Mouse (Mus musculus) midbrain, embryonic 11.5 days (tissue): ENCODE measurements around the gene Bri3bp. TPM values are rescaled to one million over a fixed set of nuclear protein-coding genes. Genes with fewer than 3 reads are reported as not detected.
A peak's percentile ranks its signal among the peaks of the same experiment; 100 is the strongest.
"Not testable (repeated sequence)": the region's sequence is repeated elsewhere in the genome, so short reads cannot be mapped to it uniquely, and the experiment has no call there.

ENCODE experiments used
- ATAC-seq: fragments of 200-750 bp; cut with Nextera tagmentation; 2 replicates; pipeline ENCODE4 v1.8.0; 2017; ENCODE audit warnings: moderate TSS enrichment, moderate library complexity; ENCODE audit not compliant: low FRiP score
- DNase-seq: peaks from one replicate; pipeline ENCODE4 v3.0.0; 2015; ENCODE audit warnings: low spot score; ENCODE audit errors: missing footprints
- H3K27ac ChIP-seq: fragments of 300-500 bp; sonication (generic); 2 replicates; pipeline ENCODE4 v1.5.1; 2014; ENCODE audit warnings: low read depth, low read length
- H3K27me3 ChIP-seq: fragments of 300-500 bp; sonication (generic); 2 replicates; pipeline ENCODE4 v1.6.1; 2014; ENCODE audit warnings: mild to moderate bottlenecking, low read length, moderate library complexity, mixed read lengths; ENCODE audit not compliant: control insufficient read depth, insufficient read depth
- H3K36me3 ChIP-seq: fragments of 300-500 bp; sonication (generic); 2 replicates; pipeline ENCODE4 v1.6.1; 2014; ENCODE audit warnings: mild to moderate bottlenecking, low read length, moderate library complexity, mixed read lengths; ENCODE audit not compliant: control insufficient read depth, insufficient read depth
- H3K4me1 ChIP-seq: fragments of 300-500 bp; sonication (generic); 2 replicates; pipeline ENCODE4 v1.6.1; 2014; ENCODE audit warnings: low read length; ENCODE audit not compliant: control insufficient read depth, insufficient read depth
- H3K4me2 ChIP-seq: fragments of 300-500 bp; sonication (generic); 2 replicates; pipeline ENCODE4 v1.6.1; 2014; ENCODE audit warnings: mild to moderate bottlenecking, moderate library complexity
- H3K4me3 ChIP-seq: fragments of 300-500 bp; sonication (generic); 2 replicates; pipeline ENCODE4 v1.5.1; 2014; ENCODE audit warnings: low read depth, low read length
- H3K9ac ChIP-seq: fragments of 300-500 bp; sonication (generic); 2 replicates; pipeline ENCODE4 v1.6.1; 2014; ENCODE audit warnings: low read length
- H3K9me3 ChIP-seq: fragments of 300-500 bp; sonication (generic); 2 replicates; pipeline ENCODE4 v1.6.1; 2016; ENCODE audit warnings: low read length; ENCODE audit not compliant: control insufficient read depth
- WGBS: fragments of 180-500 bp; shearing (Covaris S2); extraction: QIAGEN DNeasy Blood & Tissue Kit; methylation state at CpG from one replicate; pipeline ENCODE4 v1.1.7; 2014; 5-methylcytosine and 5-hydroxymethylcytosine counted together
- polyA plus RNA-seq: library from polyadenylated mRNA; unstranded; fragments of >200 nt; fragmentation: Nextera tagmentation; extraction: Ambion mirVana; gene quantifications from 2 replicates; pipeline ENCODE4 v1.2.1, GENCODE M21; 2014

Bri3bp gene
- polyA plus RNA-seq = 28.4 and 29.4 TPM in 2 replicates

GRCm38 (mm10) chr5:125441234-125442114, at the start of gene Bri3bp:
Bri3bp (plus strand) TSS chr5:125441568.
- DNase-seq (peak; percentile 98), ATAC-seq (peak; percentile 94)
- peak within 1 kb of the TSS; percentile 59 for H3K4me3 ChIP-seq
- H3K4me1 ChIP-seq = peaks cover 12% of the 10 kb centered on the region
- peak within 1 kb of the TSS; percentile 17; the same call in 1 of the 2 replicates for H3K27ac ChIP-seq
- H3K27me3 ChIP-seq = no peaks in the 10 kb centered on the region
- no peaks in the 10 kb centered on the region for H3K36me3 ChIP-seq
- under 1% methylated on average over 90 of the region's 97 CpGs for WGBS
- H3K9me3 ChIP-seq = no peaks in the 10 kb centered on the region
- peak within 1 kb of the TSS; percentile 69 for H3K9ac ChIP-seq
- H3K4me2 ChIP-seq = peak within 1 kb of the TSS; percentile 78

DNA sequence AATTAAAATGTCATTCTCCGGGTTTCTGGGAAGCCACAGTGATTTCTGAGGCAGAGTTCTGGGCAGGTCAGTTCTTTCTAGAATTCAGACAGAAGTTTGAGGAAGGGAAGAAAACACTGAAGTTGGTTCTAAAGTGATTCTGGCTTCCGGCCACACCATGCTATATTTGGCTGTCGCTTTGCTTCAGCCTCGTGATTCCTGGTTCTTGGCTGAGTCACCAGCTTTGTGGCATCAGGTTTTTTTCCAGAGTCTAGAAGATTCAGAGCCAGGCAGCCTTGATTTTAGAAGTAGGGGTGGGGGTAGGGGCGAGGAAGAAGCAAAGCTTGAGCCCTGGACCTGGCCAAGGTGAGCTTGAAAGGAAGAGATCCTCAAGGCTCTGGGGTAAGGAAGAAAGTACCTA, 49.8 kb upstream of the Bri3bp start:
- Histone ChIP-seq H3K9ac (no peak overlapping the region), H3K36me3 (no peaks in the 10 kb centered on the region), H3K4me1 (peaks cover 37% of the 10 kb centered on the region), H3K4me2 (no peak overlapping the region), H3K4me3 (no peak overlapping the region), H3K9me3 (no peaks in the 10 kb centered on the region), H3K27me3 (no peaks in the 10 kb centered on the region), H3K27ac (no peak overlapping the region)
- ATAC-seq = no peak
- no peak for DNase-seq
- WGBS = 92% methylated on average over 5 of the region's 5 CpGs

GRCm38 (mm10) chr5:125392176-125392575, 49.2 kb upstream of the Bri3bp start:
- DNase-seq, H3K27me3 ChIP-seq, H3K4me2 ChIP-seq, H3K36me3 ChIP-seq, H3K9me3 ChIP-seq, ATAC-seq, H3K4me3 ChIP-seq, H3K9ac ChIP-seq: not testable (repeated sequence)
- Histone ChIP-seq H3K27ac (peak overlapping the region; percentile 99), H3K4me1 (peaks cover 37% of the 10 kb centered on the region)
- 93% methylated on average over 4 of the region's 4 CpGs for WGBS

DNA sequence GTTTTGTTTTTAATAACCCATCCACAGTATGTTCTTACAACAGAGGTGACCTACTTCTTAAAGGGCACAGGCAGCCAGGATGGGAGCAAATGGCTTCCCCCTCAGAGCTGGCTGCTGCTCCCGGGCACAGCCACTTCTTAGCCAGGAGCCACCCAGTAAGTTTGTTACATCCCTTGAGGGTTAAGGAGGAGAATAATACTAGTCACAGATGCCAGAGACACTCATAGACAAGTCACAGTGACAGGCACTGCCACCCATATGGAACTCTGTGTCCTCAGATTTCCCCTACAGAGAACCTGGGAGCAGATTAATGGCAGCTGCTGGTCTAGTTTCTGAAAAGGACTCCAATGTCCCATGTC, 48.8 kb upstream of the Bri3bp start:
- no peak overlapping the region for H3K4me3 ChIP-seq
- H3K27ac ChIP-seq = peak overlapping the region; percentile 99
- H3K4me2 ChIP-seq = peak overlapping the region; percentile 44; the same call in 1 of the 2 replicates
- peaks cover 37% of the 10 kb centered on the region for H3K4me1 ChIP-seq
- ATAC-seq (no peak; the same call in none of the 2 replicates), DNase-seq (no peak)
- 22% methylated on average over 1 of the region's 1 CpGs for WGBS
- no peaks in the 10 kb centered on the region for H3K36me3 ChIP-seq
- no peaks in the 10 kb centered on the region for H3K9me3 ChIP-seq
- peak overlapping the region; percentile 50; the same call in 1 of the 2 replicates for H3K9ac ChIP-seq
- H3K27me3 ChIP-seq = no peaks in the 10 kb centered on the region

DNA sequence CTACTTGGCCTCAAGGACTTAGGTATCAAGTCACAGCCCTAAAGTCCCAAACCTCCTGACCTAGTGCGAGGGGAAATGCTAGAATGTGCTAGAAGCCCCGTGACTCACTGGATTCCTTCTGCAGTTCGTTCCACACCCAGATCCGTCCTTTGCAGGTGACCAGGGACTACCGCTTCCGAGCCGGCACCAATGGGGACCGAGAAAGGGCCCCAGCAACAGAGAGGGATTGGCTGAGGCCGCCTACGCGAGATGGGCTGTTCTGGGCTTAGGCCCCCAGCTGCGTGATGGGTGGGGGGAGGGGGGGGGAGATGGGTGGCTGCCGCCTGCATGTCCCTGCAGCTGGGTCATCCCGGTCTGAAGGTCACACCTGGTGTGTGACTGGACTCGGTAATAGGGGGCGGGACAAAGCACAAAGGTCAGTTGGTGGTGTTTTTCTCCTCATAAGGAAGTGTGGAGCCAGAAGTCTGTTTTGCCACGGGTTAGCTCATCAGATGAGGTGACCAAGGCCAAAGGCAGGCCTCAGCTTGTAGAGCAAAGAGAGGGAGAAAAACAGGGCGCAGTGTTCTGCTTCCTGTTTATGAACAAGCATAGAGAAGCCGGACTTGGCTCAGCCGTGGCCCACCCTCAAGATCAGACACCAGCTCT, 48.3 kb upstream of the Bri3bp start:
- peak overlapping the region; percentile 99 for H3K27ac ChIP-seq
- peak overlapping the region; percentile 67 for H3K9ac ChIP-seq
- H3K9me3 ChIP-seq = no peaks in the 10 kb centered on the region
- no peaks in the 10 kb centered on the region for H3K27me3 ChIP-seq
- peak overlapping the region; percentile 44 for H3K4me2 ChIP-seq
- peak; percentile 99 for DNase-seq
- 1% methylated on average over 20 of the region's 20 CpGs for WGBS
- ATAC-seq = peak; percentile 85
- peaks cover 36% of the 10 kb centered on the region for H3K4me1 ChIP-seq
- peak overlapping the region; percentile 21 for H3K4me3 ChIP-seq
- no peaks in the 10 kb centered on the region for H3K36me3 ChIP-seq

GRCm38 (mm10) chr5:125393622-125394603, 47.5 kb upstream of the Bri3bp start:
- 7% methylated on average over 25 of the region's 25 CpGs for WGBS

DNA sequence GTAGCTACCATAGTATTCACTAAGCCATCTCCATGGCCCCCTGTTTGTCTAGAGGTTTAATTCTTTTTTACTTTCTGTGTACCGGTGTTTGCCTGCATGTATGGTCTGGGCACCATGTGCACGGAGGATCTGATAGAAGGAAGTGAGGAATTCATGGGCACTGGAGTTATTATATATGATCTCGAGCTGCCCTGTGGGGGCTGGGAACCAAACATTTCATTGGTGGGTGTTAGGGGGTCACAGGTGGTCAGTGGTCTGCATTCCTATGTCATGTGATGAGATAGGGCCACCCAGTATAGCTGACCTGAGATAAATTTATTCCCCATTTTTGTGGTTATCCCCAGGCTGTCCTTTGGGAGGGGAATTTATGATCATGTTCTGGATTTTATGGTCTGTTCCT, 46.4 kb upstream of the Bri3bp start:
- peak; percentile 84 for DNase-seq

More at GRCm38 (mm10) chr5:125393622-125394603, 47.5 kb upstream of the Bri3bp start:
- Histone ChIP-seq H3K9ac (peak overlapping the region; percentile 67), H3K36me3 (no peaks in the 10 kb centered on the region), H3K4me2 (peak overlapping the region; percentile 44), H3K9me3 (no peaks in the 10 kb centered on the region), H3K4me1 (peaks cover 30% of the 10 kb centered on the region), H3K27ac (peak overlapping the region; percentile 99), H3K4me3 (peak overlapping the region; percentile 21), H3K27me3 (no peaks in the 10 kb centered on the region)
- DNase-seq (peak; percentile 99), ATAC-seq (peak; percentile 81)

DNA sequence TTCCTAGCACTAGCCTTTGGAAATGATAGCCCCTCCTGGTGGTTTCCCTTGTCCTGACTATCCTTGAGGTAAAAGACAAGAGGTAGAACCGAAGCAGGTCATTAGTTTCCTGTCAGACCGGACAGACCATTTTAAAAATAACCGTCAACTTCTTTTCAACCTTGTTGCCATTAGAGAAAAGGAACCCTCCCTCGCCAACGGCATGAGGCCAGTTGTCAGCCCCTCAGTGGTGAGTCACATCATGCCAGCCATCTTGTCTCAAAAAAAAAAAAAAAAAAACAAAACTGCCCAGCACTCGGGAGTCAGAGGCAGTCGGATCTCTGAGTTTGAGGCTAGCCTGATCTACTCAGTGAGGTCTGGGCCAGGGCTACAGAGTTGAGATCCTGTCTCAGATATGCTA, 40.5 kb upstream of the Bri3bp start:
- H3K9ac ChIP-seq = no peak overlapping the region
- ATAC-seq (no peak), DNase-seq (no peak)
- H3K4me3 ChIP-seq = no peak overlapping the region
- no peak overlapping the region for H3K4me2 ChIP-seq
- H3K36me3 ChIP-seq = no peaks in the 10 kb centered on the region
- H3K4me1 ChIP-seq = peaks cover 2% of the 10 kb centered on the region; the same call in 1 of the 2 replicates
- H3K9me3 ChIP-seq = no peaks in the 10 kb centered on the region
- WGBS = 64% methylated on average over 7 of the region's 7 CpGs
- H3K27me3 ChIP-seq = peaks cover 3% of the 10 kb centered on the region; the same call in 1 of the 2 replicates
- no peak overlapping the region for H3K27ac ChIP-seq

More for the DNA sequence above, 46.4 kb upstream of the Bri3bp start:
- H3K9ac ChIP-seq = no peak overlapping the region; the same call in 1 of the 2 replicates
- H3K27me3 ChIP-seq = no peaks in the 10 kb centered on the region
- H3K4me3 ChIP-seq = no peak overlapping the region
- ATAC-seq = no peak
- no peaks in the 10 kb centered on the region for H3K36me3 ChIP-seq
- H3K9me3 ChIP-seq = no peaks in the 10 kb centered on the region
- H3K4me1 ChIP-seq = peaks cover 29% of the 10 kb centered on the region
- 46% methylated on average over 3 of the region's 3 CpGs for WGBS
- H3K4me2 ChIP-seq = peak overlapping the region; percentile 44; the same call in 1 of the 2 replicates
- H3K27ac ChIP-seq = peak overlapping the region; percentile 99
